In genomic region chr9:77463861-77464260, GRCm38 (mm10) we compare ENCODE assay signal across 10 mouse cellular contexts.
DNase-seq lines count a peak whose midpoint lies in the region; ATAC-seq and TF ChIP-seq lines count a peak whose summit lies in the region.
"Had no signal": no experiment of that assay in that cellular context is flagged by ENCODE, and none has a peak within 500 bp of the region (broad histone marks: within the 10 kb centered on the region; RNA-seq: fewer than 3 reads in every experiment).

No protein-coding gene starts in this region.

- H3K27me3 ChIP-seq in forebrain, embryonic 11.5 days (ENCODE audit: control insufficient read depth, insufficient read depth, low read length), result no peaks in the 10 kb centered on the region
- H3K27me3 ChIP-seq in forebrain, embryonic 14.5 days (replicated peaks; ENCODE audit: control insufficient read depth, insufficient read depth, low read length), result no peaks in the 10 kb centered on the region
- H3K27me3 ChIP-seq in heart, embryonic 15.5 days, result no peaks in the 10 kb centered on the region
- H3K27me3 ChIP-seq in limb, embryonic 12.5 days, result no peaks in the 10 kb centered on the region
- H3K27me3 ChIP-seq in thymus, adult 2 months (ENCODE audit: control insufficient read depth, insufficient read depth, low read length), result no peaks in the 10 kb centered on the region
- H3K27me3 ChIP-seq: megakaryocyte, embryonic 14.5 days had no signal

- no peaks in the 10 kb centered on the region; the same call in 1 of the 2 replicates for H3K36me3 ChIP-seq in forebrain, embryonic 11.5 days (ENCODE audit: control insufficient read depth, insufficient read depth, low read length)
- peaks cover 6% of the 10 kb centered on the region; the same call in 1 of the 2 replicates for H3K36me3 ChIP-seq in forebrain, embryonic 14.5 days (ENCODE audit: control insufficient read depth, insufficient read depth, low read length)
- 0 out of 2 replicates have a peak, but pooled peaks cover 4% of the 10 kb centered on the region for H3K36me3 ChIP-seq in heart, embryonic 15.5 days
- peaks cover 17% of the 10 kb centered on the region for H3K36me3 ChIP-seq in limb, embryonic 12.5 days
- 0 out of 2 replicates have a peak, but pooled peaks cover 5% of the 10 kb centered on the region for H3K36me3 ChIP-seq in thymus, adult 2 months (ENCODE audit: control insufficient read depth, insufficient read depth, low read length)

- no peaks in the 10 kb centered on the region for H3K9me3 ChIP-seq in forebrain, embryonic 11.5 days (ENCODE audit: control insufficient read depth, low read length)
- no peaks in the 10 kb centered on the region for H3K9me3 ChIP-seq in forebrain, embryonic 14.5 days (replicated peaks; ENCODE audit: control insufficient read depth, low read length)
- no peaks in the 10 kb centered on the region for H3K9me3 ChIP-seq in heart, embryonic 15.5 days (replicated peaks)
- H3K9me3 ChIP-seq in limb, embryonic 12.5 days, result no peaks in the 10 kb centered on the region
- H3K9me3 ChIP-seq: megakaryocyte, embryonic 14.5 days had no signal

- no peak overlapping the region for H3K9ac ChIP-seq in forebrain, embryonic 11.5 days (ENCODE audit: low read length)
- H3K9ac ChIP-seq in forebrain, embryonic 14.5 days (ENCODE audit: low read length), result no peak overlapping the region
- no peak overlapping the region for H3K9ac ChIP-seq in heart, embryonic 15.5 days
- H3K9ac ChIP-seq in limb, embryonic 12.5 days (replicated peaks), result no peak overlapping the region

- no peak for TF ChIP-seq POLR2A in thymus, adult 2 months (IDR thresholded peaks at IDR 0.05; ENCODE audit: control insufficient read depth, extremely low read depth, insufficient read depth, low read length, poor library complexity)

- H3K4me2 ChIP-seq in forebrain, embryonic 11.5 days (ENCODE audit: low read depth, low read length, severe bottlenecking), result no peak overlapping the region
- no peak overlapping the region for H3K4me2 ChIP-seq in forebrain, embryonic 14.5 days (ENCODE audit: low read length)
- H3K4me2 ChIP-seq in heart, embryonic 15.5 days, result no peak overlapping the region
- no peak overlapping the region for H3K4me2 ChIP-seq in limb, embryonic 12.5 days

- no peak overlapping the region for H3K4me3 ChIP-seq in forebrain, embryonic 11.5 days (ENCODE audit: low read depth, low read length)
- no peak overlapping the region for H3K4me3 ChIP-seq in forebrain, embryonic 14.5 days (ENCODE audit: low read depth, low read length)
- H3K4me3 ChIP-seq in heart, embryonic 15.5 days, result no peak overlapping the region
- H3K4me3 ChIP-seq in limb, embryonic 12.5 days (replicated peaks), result no peak overlapping the region
- H3K4me3 ChIP-seq in thymus, adult 2 months (ENCODE audit: control insufficient read depth, insufficient read depth, low read length), result no peak overlapping the region

- no peak for TF ChIP-seq CTCF in thymus, adult 2 months (IDR thresholded peaks at IDR 0.05; ENCODE audit: borderline replicate concordance, control insufficient read depth, extremely low read depth, insufficient read depth, low read length, poor library complexity)

- H3K4me1 ChIP-seq in forebrain, embryonic 11.5 days (replicated peaks; ENCODE audit: control insufficient read depth, insufficient read depth, low read length), result no peaks in the 10 kb centered on the region
- H3K4me1 ChIP-seq in forebrain, embryonic 14.5 days (ENCODE audit: control insufficient read depth, insufficient read depth, low read length), result 0 out of 2 replicates have a peak, but pooled peaks cover 3% of the 10 kb centered on the region
- H3K4me1 ChIP-seq in heart, embryonic 15.5 days (replicated peaks), result peaks cover 42% of the 10 kb centered on the region
- peaks cover 36% of the 10 kb centered on the region for H3K4me1 ChIP-seq in limb, embryonic 12.5 days (replicated peaks)
- peaks cover 51% of the 10 kb centered on the region for H3K4me1 ChIP-seq in thymus, adult 2 months (replicated peaks; ENCODE audit: control insufficient read depth, insufficient read depth, low read length)

- WGBS in forebrain, embryonic 11.5 days, result 79% methylated on average over 7 of the region's 7 CpGs
- 76% methylated on average over 7 of the region's 7 CpGs for WGBS in forebrain, embryonic 14.5 days
- WGBS in heart, embryonic 15.5 days, result 46% methylated on average over 7 of the region's 7 CpGs
- WGBS in limb, embryonic 12.5 days, result 66% methylated on average over 7 of the region's 7 CpGs
- 95% methylated on average over 7 of the region's 7 CpGs for WGBS in thymus, adult 2 months

- DNase-seq in forebrain, embryonic 11.5 days (ENCODE audit: low spot score), result peak; percentile 37
- DNase-seq in forebrain, embryonic 14.5 days (ENCODE audit: low spot score), result no peak
- DNase-seq in c-Kit-positive CD71-positive TER-119-positive erythroid progenitor cells, embryonic 14.5 days (ENCODE audit: low spot score), result peak; percentile 11
- no peak for DNase-seq in embryo, embryonic 10 days (ENCODE audit: low spot score)
- DNase-seq in thymus, adult 2 months, result no peak
- no peak for DNase-seq in embryo, embryonic 10.5 days (ENCODE audit: low spot score)
- DNase-seq: cerebellum, adult 9-11 months had no signal

- 0 out of 2 replicates have a peak, but pooled peaks have one; percentile 16 for ATAC-seq in forebrain, embryonic 11.5 days (replicated peaks; ENCODE audit: low FRiP score)
- no peak for ATAC-seq in forebrain, embryonic 14.5 days
- ATAC-seq in heart, embryonic 15.5 days (replicated peaks; ENCODE audit: insufficient number of reproducible peaks, insufficient read depth, low FRiP score, low read depth), result peak; percentile 90
- no peak; the same call in 1 of the 2 replicates for ATAC-seq in limb, embryonic 12.5 days (ENCODE audit: insufficient number of reproducible peaks, insufficient read depth, low FRiP score, low TSS enrichment, low read depth)

- no peak overlapping the region for H3K27ac ChIP-seq in forebrain, embryonic 11.5 days (ENCODE audit: low read depth, low read length)
- H3K27ac ChIP-seq in forebrain, embryonic 14.5 days (ENCODE audit: low read depth, low read length), result no peak overlapping the region
- H3K27ac ChIP-seq in heart, embryonic 15.5 days, result peak overlapping the region; percentile 93
- H3K27ac ChIP-seq in limb, embryonic 12.5 days, result peak overlapping the region; percentile 36
- H3K27ac ChIP-seq in thymus, adult 2 months (ENCODE audit: control insufficient read depth, insufficient read depth, low read length), result no peak overlapping the region; the same call in 1 of the 2 replicates

Comparison
In these comparisons a context has a peak if more than half of its experiments do, and no peak if none do; other contexts are left out.
1. ATAC-seq: peak in forebrain, embryonic 11.5 days (single experiment) and heart, embryonic 15.5 days (single experiment); none in forebrain, embryonic 14.5 days (single experiment) and limb, embryonic 12.5 days (single experiment).
2. DNase-seq: peak in forebrain, embryonic 11.5 days (single experiment) and c-Kit-positive CD71-positive TER-119-positive erythroid progenitor cells, embryonic 14.5 days (single experiment); none in forebrain, embryonic 14.5 days (single experiment), embryo, embryonic 10 days (single experiment), thymus, adult 2 months (single experiment) and embryo, embryonic 10.5 days (single experiment).
3. H3K27ac ChIP-seq: peak in heart, embryonic 15.5 days (single experiment) and limb, embryonic 12.5 days (single experiment); none in forebrain, embryonic 11.5 days (single experiment), forebrain, embryonic 14.5 days (single experiment) and thymus, adult 2 months (single experiment).